Mouse (Mus musculus): ENCODE data around the gene Tsc1. TPM values are rescaled to one million over a fixed set of nuclear protein-coding genes. Genes with fewer than 3 reads are reported as not detected.

The Tsc1 gene
- 23.1 and 23.3 TPM in 2 replicates for polyA plus RNA-seq (2015; fragmentation: Nextera tagmentation; extraction: Ambion mirVana)

- Histone ChIP-seq H3K4me1 (ENCODE audit: insufficient read depth, low read length) (peaks cover 33% of the 10 kb centered on the region), H3K27me3 (ENCODE audit: insufficient read depth, low read length) (no peaks in the 10 kb centered on the region), H3K9me3 (ENCODE audit: low read length) (no peaks in the 10 kb centered on the region), H3K9ac (replicated peaks; ENCODE audit: low read length) (peak within 1 kb of the TSS; percentile 93), H3K27ac (ENCODE audit: low read length) (peak within 1 kb of the TSS; percentile 92), H3K4me3 (ENCODE audit: low read length) (peak within 1 kb of the TSS; percentile 99), H3K36me3 (ENCODE audit: insufficient read depth, low read length) (no peaks in the 10 kb centered on the region), H3K4me2 (replicated peaks; ENCODE audit: low read depth, low read length) (peak within 1 kb of the TSS; percentile 90)
- peak; percentile 93 for ATAC-seq (ENCODE audit: low FRiP score, low TSS enrichment)
- WGBS, result 2% methylated on average over 46 of the region's 47 CpGs
These were observed at the start of gene Tsc1 for GRCm38 (mm10) chr2:28640461-28641424. Tsc1 (plus strand) TSS chr2:28641228.

DNA sequence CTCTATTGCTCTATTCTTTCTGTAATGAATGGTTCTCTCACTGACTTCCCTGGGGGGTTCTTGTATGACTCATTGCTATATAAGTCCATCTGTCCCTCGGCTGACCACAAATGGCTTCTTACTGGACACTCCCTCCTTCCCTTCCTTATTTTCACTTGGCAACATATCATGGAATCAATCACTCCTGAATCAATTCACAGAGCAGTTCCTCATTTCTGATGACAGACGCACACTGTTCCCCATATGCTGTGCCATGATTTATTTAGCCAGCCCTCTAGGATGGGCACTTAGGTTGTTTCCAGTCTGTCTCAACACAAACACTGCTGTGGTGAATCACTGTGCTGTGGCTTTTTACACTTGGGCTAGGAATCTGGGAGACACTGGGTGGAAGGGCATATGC, 49.5 kb upstream of the Tsc1 start:
- Histone ChIP-seq H3K27me3 (ENCODE audit: insufficient read depth, low read length) (peaks cover 3% of the 10 kb centered on the region; the same call in 1 of the 2 replicates), H3K9ac (replicated peaks; ENCODE audit: low read length) (no peak overlapping the region), H3K36me3 (ENCODE audit: insufficient read depth, low read length) (no peaks in the 10 kb centered on the region), H3K4me2 (replicated peaks; ENCODE audit: low read depth, low read length) (no peak overlapping the region), H3K9me3 (ENCODE audit: low read length) (no peaks in the 10 kb centered on the region), H3K4me1 (ENCODE audit: insufficient read depth, low read length) (no peaks in the 10 kb centered on the region), H3K27ac (ENCODE audit: low read length) (no peak overlapping the region), H3K4me3 (ENCODE audit: low read length) (no peak overlapping the region)
- ATAC-seq (ENCODE audit: low FRiP score, low TSS enrichment), result no peak
- WGBS, result 70% methylated on average over 2 of the region's 2 CpGs

GRCm38 (mm10) chr2:28592809-28593208, 48.2 kb upstream of the Tsc1 start:
- Histone ChIP-seq H3K27me3 (ENCODE audit: insufficient read depth, low read length) (no peaks in the 10 kb centered on the region), H3K9me3 (ENCODE audit: low read length) (0 out of 2 replicates have a peak, but pooled peaks cover 2% of the 10 kb centered on the region), H3K9ac (replicated peaks; ENCODE audit: low read length) (no peak overlapping the region), H3K4me2 (replicated peaks; ENCODE audit: low read depth, low read length) (no peak overlapping the region; the same call in 1 of the 2 replicates), H3K4me1 (ENCODE audit: insufficient read depth, low read length) (no peaks in the 10 kb centered on the region), H3K27ac (ENCODE audit: low read length) (no peak overlapping the region), H3K4me3 (ENCODE audit: low read length) (no peak overlapping the region), H3K36me3 (ENCODE audit: insufficient read depth, low read length) (no peaks in the 10 kb centered on the region)
- no peak for ATAC-seq (ENCODE audit: low FRiP score, low TSS enrichment)
- WGBS, result 6% methylated on average over 15 of the region's 15 CpGs

DNA sequence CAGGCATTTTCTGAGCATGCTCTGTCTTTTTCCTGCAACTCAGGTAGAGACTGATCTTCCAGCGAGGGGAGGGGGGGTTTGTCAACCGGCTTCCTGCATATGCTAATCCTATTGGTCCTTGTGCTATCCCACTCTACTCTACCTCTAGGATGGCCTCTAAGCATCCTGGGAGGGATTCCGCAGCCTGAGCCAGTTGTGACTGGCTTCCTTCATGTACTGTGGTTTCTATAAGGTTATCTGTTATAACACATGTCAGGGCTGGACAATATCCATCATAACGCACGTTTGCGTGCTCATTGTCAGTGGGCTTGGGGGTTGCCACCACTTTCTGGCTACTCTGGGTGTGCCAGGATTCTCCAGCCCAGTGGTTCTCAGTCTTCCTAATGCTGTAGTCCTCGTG, 45.0 kb upstream of the Tsc1 start:
- ATAC-seq (ENCODE audit: low FRiP score, low TSS enrichment), result no peak
- Histone ChIP-seq H3K9me3 (ENCODE audit: low read length) (0 out of 2 replicates have a peak, but pooled peaks cover 2% of the 10 kb centered on the region), H3K4me3 (ENCODE audit: low read length) (no peak overlapping the region), H3K27me3 (ENCODE audit: insufficient read depth, low read length) (no peaks in the 10 kb centered on the region), H3K9ac (replicated peaks; ENCODE audit: low read length) (no peak overlapping the region), H3K27ac (ENCODE audit: low read length) (no peak overlapping the region), H3K36me3 (ENCODE audit: insufficient read depth, low read length) (no peaks in the 10 kb centered on the region), H3K4me2 (replicated peaks; ENCODE audit: low read depth, low read length) (no peak overlapping the region), H3K4me1 (ENCODE audit: insufficient read depth, low read length) (no peaks in the 10 kb centered on the region)
- WGBS, result 76% methylated on average over 7 of the region's 7 CpGs

GRCm38 (mm10) chr2:28596998-28597397, 44.0 kb upstream of the Tsc1 start:
- no peak for ATAC-seq (ENCODE audit: low FRiP score, low TSS enrichment)
- 94% methylated on average over 7 of the region's 7 CpGs for WGBS
- H3K36me3 ChIP-seq (ENCODE audit: insufficient read depth, low read length), result no peaks in the 10 kb centered on the region
- no peaks in the 10 kb centered on the region for H3K27me3 ChIP-seq (ENCODE audit: insufficient read depth, low read length)
- no peak overlapping the region for H3K4me2 ChIP-seq (replicated peaks; ENCODE audit: low read depth, low read length)
- H3K9ac ChIP-seq (replicated peaks; ENCODE audit: low read length), result no peak overlapping the region
- 0 out of 2 replicates have a peak, but pooled peaks cover 2% of the 10 kb centered on the region for H3K9me3 ChIP-seq (ENCODE audit: low read length)
- H3K4me1 ChIP-seq (ENCODE audit: insufficient read depth, low read length), result no peaks in the 10 kb centered on the region
- no peak overlapping the region for H3K4me3 ChIP-seq (ENCODE audit: low read length)
- no peak overlapping the region for H3K27ac ChIP-seq (ENCODE audit: low read length)

DNA sequence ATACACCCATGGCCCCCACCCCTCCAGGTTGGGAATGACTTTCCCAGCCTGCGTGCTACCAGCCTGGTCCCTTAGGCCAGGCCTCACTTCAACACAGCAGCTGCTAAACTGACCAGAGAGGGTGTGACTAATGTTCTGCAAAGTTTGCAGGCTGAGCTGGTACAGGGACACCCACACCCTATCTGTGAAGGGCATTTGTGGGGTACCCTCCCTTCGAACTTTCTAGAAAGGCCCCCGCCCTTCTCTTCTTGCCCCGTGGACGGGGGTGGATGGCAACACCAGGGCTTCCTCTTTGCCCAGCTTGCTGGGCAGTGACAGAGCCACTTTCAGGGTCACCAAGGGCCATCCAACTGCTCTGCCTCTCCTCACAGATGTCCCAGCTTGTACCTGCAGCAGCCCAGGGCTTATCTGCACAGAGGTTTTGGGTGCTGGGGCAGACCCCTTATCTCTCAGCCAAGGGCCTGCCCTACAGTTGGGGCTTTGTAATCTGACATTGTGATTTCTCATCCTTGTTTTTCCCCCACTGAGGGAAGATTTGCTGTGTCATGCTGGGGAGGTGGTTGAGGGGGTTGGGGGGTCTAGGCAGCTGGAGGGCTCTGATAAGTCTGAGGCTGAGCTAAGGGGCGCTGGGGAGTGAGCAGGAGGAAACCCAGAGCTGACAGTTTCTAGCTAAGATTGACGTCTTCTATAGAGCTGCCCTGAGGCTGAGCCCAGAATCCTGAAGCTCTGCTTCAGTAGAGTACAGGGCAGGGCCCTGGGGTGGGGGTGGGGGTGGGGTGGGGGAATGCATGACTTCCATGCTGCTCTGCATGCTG, 43.1 kb upstream of the Tsc1 start:
- H3K4me3 ChIP-seq (ENCODE audit: low read length), result no peak overlapping the region
- no peak overlapping the region for H3K27ac ChIP-seq (ENCODE audit: low read length)
- no peaks in the 10 kb centered on the region for H3K4me1 ChIP-seq (ENCODE audit: insufficient read depth, low read length)
- WGBS, result 75% methylated on average over 7 of the region's 7 CpGs
- no peak for ATAC-seq (ENCODE audit: low FRiP score, low TSS enrichment)
- H3K27me3 ChIP-seq (ENCODE audit: insufficient read depth, low read length), result no peaks in the 10 kb centered on the region
- 0 out of 2 replicates have a peak, but pooled peaks cover 2% of the 10 kb centered on the region for H3K9me3 ChIP-seq (ENCODE audit: low read length)
- no peak overlapping the region for H3K9ac ChIP-seq (replicated peaks; ENCODE audit: low read length)
- H3K4me2 ChIP-seq (replicated peaks; ENCODE audit: low read depth, low read length), result no peak overlapping the region
- H3K36me3 ChIP-seq (ENCODE audit: insufficient read depth, low read length), result no peaks in the 10 kb centered on the region

- H3K4me1 ChIP-seq (ENCODE audit: insufficient read depth, low read length), result no peaks in the 10 kb centered on the region
- H3K9me3 ChIP-seq (ENCODE audit: low read length), result 0 out of 2 replicates have a peak, but pooled peaks cover 2% of the 10 kb centered on the region
- H3K4me2 ChIP-seq (replicated peaks; ENCODE audit: low read depth, low read length), result no peak overlapping the region
- H3K36me3 ChIP-seq (ENCODE audit: insufficient read depth, low read length), result no peaks in the 10 kb centered on the region
- H3K27me3 ChIP-seq (ENCODE audit: insufficient read depth, low read length), result no peaks in the 10 kb centered on the region
- H3K4me3 ChIP-seq (ENCODE audit: low read length), result no peak overlapping the region
- WGBS, result 51% methylated on average over 12 of the region's 12 CpGs
- no peak overlapping the region for H3K9ac ChIP-seq (replicated peaks; ENCODE audit: low read length)
- no peak for ATAC-seq (ENCODE audit: low FRiP score, low TSS enrichment)
- H3K27ac ChIP-seq (ENCODE audit: low read length), result no peak overlapping the region
These were observed 42.1 kb upstream of the Tsc1 start for GRCm38 (mm10) chr2:28598692-28599568.

- Histone ChIP-seq H3K27me3 (ENCODE audit: insufficient read depth, low read length) (no peaks in the 10 kb centered on the region), H3K27ac (ENCODE audit: low read length) (no peak overlapping the region), H3K4me3 (ENCODE audit: low read length) (no peak overlapping the region), H3K9ac (replicated peaks; ENCODE audit: low read length) (no peak overlapping the region), H3K9me3 (ENCODE audit: low read length) (0 out of 2 replicates have a peak, but pooled peaks cover 2% of the 10 kb centered on the region), H3K36me3 (ENCODE audit: insufficient read depth, low read length) (no peaks in the 10 kb centered on the region), H3K4me2 (replicated peaks; ENCODE audit: low read depth, low read length) (no peak overlapping the region), H3K4me1 (ENCODE audit: insufficient read depth, low read length) (no peaks in the 10 kb centered on the region)
- no peak for ATAC-seq (ENCODE audit: low FRiP score, low TSS enrichment)
- 67% methylated on average over 6 of the region's 6 CpGs for WGBS
These were observed 41.5 kb upstream of the Tsc1 start for GRCm38 (mm10) chr2:28599569-28599900.

Measured in kidney, embryonic 16.5 days (tissue).